Mouse (Mus musculus) adrenal gland, postnatal 4 days (tissue): Measurements from ENCODE around the gene Yjefn3. TPM values are rescaled to one million over a fixed set of nuclear protein-coding genes. Genes with fewer than 3 reads are reported as not detected.

Experiments used
- total RNA-seq, 2 experiments: library from RNA; stranded (reverse); gene quantifications; 2 replicates each; pipeline ENCODE4 v1.2.3; 2021

The Yjefn3 gene
- total RNA-seq, 2 experiments from 2014 or later: 1.6 to 2.3 TPM

Other genes with a start within 250 kb of the Yjefn3 start
- 1 to 10 TPM; 4.5 to 4.9 TPM for gene Zfp964, start 248.2 kb downstream of the Yjefn3 start, total RNA-seq
- 10 to 100 TPM; 26.8 to 28.3 TPM for gene Zfp869, start 192.0 kb downstream of the Yjefn3 start, total RNA-seq
- 1 to 10 TPM; 5.0 to 6.4 TPM for gene Zfp963, start 152.7 kb downstream of the Yjefn3 start, total RNA-seq
- gene Gm20422, start 127.8 kb downstream of the Yjefn3 start, total RNA-seq: 1 to 10 TPM in 1 of 2 experiments, under 1 TPM in 1; 0.70 to 4.9 TPM
- gene Atp13a1, start 111.5 kb downstream of the Yjefn3 start, total RNA-seq: 10 to 100 TPM; 41.0 to 44.7 TPM
- 10 to 100 TPM; 31.4 to 34.4 TPM for gene Zfp866, start 111.5 kb downstream of the Yjefn3 start, total RNA-seq
- gene Gmip, start 94.0 kb downstream of the Yjefn3 start, total RNA-seq: 10 to 100 TPM; 21.1 to 24.6 TPM
- 1 to 10 TPM; 2.8 to 3.8 TPM for gene Lpar2, start 80.3 kb downstream of the Yjefn3 start, total RNA-seq
- gene Pbx4, start 70.2 kb downstream of the Yjefn3 start, total RNA-seq: 1 to 10 TPM; 3.6 to 4.8 TPM
- 1 to 10 TPM in 1 of 2 experiments, under 1 TPM in 1; 0.50 to 1.4 TPM for gene Cilp2, start 15.0 kb downstream of the Yjefn3 start, total RNA-seq
- under 1 TPM; 0.73 to 0.76 TPM for gene Tssk6, start 528 bp downstream of the Yjefn3 start, total RNA-seq
- gene Ndufa13, start 154 bp downstream of the Yjefn3 start, total RNA-seq: 100 to 1,000 TPM; 133 to 137 TPM
- 100 to 1,000 TPM in 1 of 2 experiments, 10 to 100 TPM in 1; 91.5 to 106 TPM for gene Gatad2a, start 93.7 kb upstream of the Yjefn3 start, total RNA-seq
- gene Mau2, start 140.0 kb upstream of the Yjefn3 start, total RNA-seq: 10 to 100 TPM; 76.6 to 80.2 TPM
- 10 to 100 TPM; 41.1 to 45.2 TPM for gene Sugp1, start 140.1 kb upstream of the Yjefn3 start, total RNA-seq
- gene Tm6sf2, start 170.2 kb upstream of the Yjefn3 start, total RNA-seq: 1 to 10 TPM in 1 of 2 experiments, under 1 TPM in 1; 0.53 to 4.8 TPM
- gene Hapln4, start 180.7 kb upstream of the Yjefn3 start, total RNA-seq: under 1 TPM; 0.11 to 0.14 TPM
- 1 to 10 TPM; 2.4 to 3.6 TPM for gene Ncan, start 218.2 kb upstream of the Yjefn3 start, total RNA-seq
- 10 to 100 TPM; 23.6 to 26.0 TPM for gene Nr2c2ap, start 228.6 kb upstream of the Yjefn3 start, total RNA-seq
- gene Rfxank, start 236.4 kb upstream of the Yjefn3 start, total RNA-seq: 10 to 100 TPM; 15.9 to 18.9 TPM
- 10 to 100 TPM; 55.5 to 56.4 TPM for gene Borcs8, start 236.8 kb upstream of the Yjefn3 start, total RNA-seq
- 1 to 10 TPM; 1.5 to 1.6 TPM for gene Mef2b, start 237.0 kb upstream of the Yjefn3 start, total RNA-seq